Mouse (Mus musculus) erythroblast, embryonic 14.5 days (primary cell): ENCODE measurements around the gene Fbxw8. TPM values are rescaled to one million over a fixed set of nuclear protein-coding genes. Genes with fewer than 3 reads are reported as not detected.

Experiments
- H3K27me3 ChIP-seq: 2 replicates; pipeline ENCODE4 v1.6.1; 2012; ENCODE audit warnings: inconsistent platforms; ENCODE audit not compliant: control insufficient read depth
- H3K36me3 ChIP-seq: 2 replicates; pipeline ENCODE4 v1.6.1; 2012; ENCODE audit warnings: mild to moderate bottlenecking, inconsistent platforms; ENCODE audit not compliant: control insufficient read depth
- H3K4me1 ChIP-seq: 2 replicates; pipeline ENCODE4 v1.6.1; 2012; ENCODE audit warnings: inconsistent platforms; ENCODE audit not compliant: control insufficient read depth
- H3K4me3 ChIP-seq: replicated peaks from 2 replicates; pipeline ENCODE3; 2012; ENCODE audit warnings: moderate library complexity, mild to moderate bottlenecking, inconsistent platforms
- H3K9me3 ChIP-seq: 2 replicates; pipeline ENCODE4 v1.6.1; 2012; ENCODE audit warnings: low read length, inconsistent platforms, mixed read lengths; ENCODE audit not compliant: control insufficient read depth
- GATA1 ChIP-seq: IDR thresholded peaks from 2 replicates; pipeline ENCODE4 v1.6.1; 2012; ENCODE audit warnings: low read length, inconsistent platforms, mixed read lengths
- TAL1 ChIP-seq: IDR thresholded peaks from 3 replicates; pipeline ENCODE4 v1.6.1; 2012; ENCODE audit warnings: low read length, inconsistent platforms, mixed read lengths
- polyA plus RNA-seq: library from polyadenylated mRNA; stranded (reverse); fragments of >175 nt; gene quantifications from 2 replicates; pipeline ENCODE4 v1.2.3, GENCODE M21; 2012

Fbxw8 gene
- polyA plus RNA-seq, 1 experiment, result 1.4 TPM

DNA sequence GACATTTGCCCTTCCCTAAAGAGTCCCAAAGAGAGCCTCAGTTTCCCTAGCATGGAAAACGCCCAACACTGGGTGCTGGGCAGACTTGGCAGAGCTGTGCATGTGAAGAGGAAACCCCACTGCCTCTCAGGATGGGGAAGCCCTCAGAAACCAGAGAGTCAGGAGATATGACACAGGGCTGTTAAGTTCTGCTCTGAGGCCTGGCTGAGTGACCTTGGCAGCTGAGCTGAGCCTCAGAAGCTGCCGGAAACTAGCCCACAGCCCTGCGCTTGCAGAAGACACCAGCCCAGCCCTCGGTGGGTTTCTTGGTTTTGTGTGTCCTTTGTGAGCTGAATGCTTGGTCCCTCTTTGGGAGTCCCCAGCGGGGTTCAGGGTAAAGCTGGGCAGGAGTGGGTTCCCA lies 106.3 kb downstream of the Fbxw8 start:
- no peaks in the 10 kb centered on the region for H3K9me3 ChIP-seq
- TF ChIP-seq TAL1 (no peak), GATA1 (no peak)
- no peak overlapping the region for H3K4me3 ChIP-seq
- no peaks in the 10 kb centered on the region for H3K4me1 ChIP-seq
- H3K27me3 ChIP-seq, result no peaks in the 10 kb centered on the region
- H3K36me3 ChIP-seq, result no peaks in the 10 kb centered on the region

DNA sequence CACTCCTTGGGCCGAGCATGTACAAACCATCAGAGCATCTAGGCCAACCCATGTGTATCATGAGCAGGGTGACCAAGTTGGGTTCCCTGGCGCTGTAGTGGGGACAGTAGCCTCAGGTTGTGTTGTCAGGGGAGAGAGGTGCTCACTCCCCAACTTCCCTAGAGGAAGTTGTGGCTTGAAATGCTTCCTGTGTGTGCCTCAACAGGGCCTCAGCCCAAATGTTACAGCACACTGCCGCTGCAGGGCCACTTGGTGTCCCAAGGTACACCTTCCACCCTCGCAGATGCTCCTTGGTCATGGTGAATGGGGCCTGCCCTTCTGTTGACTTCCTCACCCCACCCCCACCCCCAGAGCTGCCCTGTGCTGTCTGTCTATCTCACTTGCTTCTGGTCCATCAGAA lies 106.9 kb downstream of the Fbxw8 start:
- Histone ChIP-seq H3K4me3 (no peak overlapping the region), H3K27me3 (no peaks in the 10 kb centered on the region), H3K36me3 (no peaks in the 10 kb centered on the region), H3K9me3 (no peaks in the 10 kb centered on the region), H3K4me1 (no peaks in the 10 kb centered on the region)
- TF ChIP-seq GATA1 (no peak), TAL1 (no peak)

GRCm38 (mm10) chr5:118047091-118047757 lies 108.0 kb downstream of the Fbxw8 start:
- Histone ChIP-seq H3K4me1 (no peaks in the 10 kb centered on the region), H3K9me3 (no peaks in the 10 kb centered on the region), H3K36me3 (no peaks in the 10 kb centered on the region), H3K4me3 (no peak overlapping the region), H3K27me3 (no peaks in the 10 kb centered on the region)
- TF ChIP-seq GATA1, result no peak
- TF ChIP-seq TAL1, result no peak

DNA sequence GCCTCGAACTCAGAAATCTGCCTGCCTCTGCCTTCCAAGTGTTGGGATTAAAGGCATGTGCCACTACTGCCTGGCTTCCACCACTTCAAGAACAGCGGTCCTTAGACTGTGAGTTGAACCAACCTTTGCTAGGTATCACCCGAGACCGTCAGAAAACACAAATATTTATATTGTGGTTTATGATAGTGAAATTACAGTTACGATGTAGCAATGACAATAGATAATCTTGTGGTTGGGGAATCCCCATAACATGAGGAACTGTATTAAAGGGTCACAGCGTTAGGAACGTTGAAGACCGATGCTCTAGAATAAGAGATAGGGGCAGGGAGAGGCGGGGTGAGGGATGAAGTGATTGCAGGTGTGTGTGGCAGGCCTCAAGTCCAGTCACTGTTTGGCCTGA lies 109.9 kb downstream of the Fbxw8 start:
- no peaks in the 10 kb centered on the region for H3K4me1 ChIP-seq
- H3K27me3 ChIP-seq, result no peaks in the 10 kb centered on the region
- H3K9me3 ChIP-seq, result no peaks in the 10 kb centered on the region
- no peak overlapping the region for H3K4me3 ChIP-seq
- no peaks in the 10 kb centered on the region for H3K36me3 ChIP-seq
- no peak for TF ChIP-seq TAL1
- TF ChIP-seq GATA1, result no peak

- TF ChIP-seq GATA1 (no peak), TAL1 (no peak)
- no peak overlapping the region for H3K4me3 ChIP-seq
- H3K4me1 ChIP-seq, result no peaks in the 10 kb centered on the region
- H3K27me3 ChIP-seq, result no peaks in the 10 kb centered on the region
- H3K36me3 ChIP-seq, result no peaks in the 10 kb centered on the region
- H3K9me3 ChIP-seq, result no peaks in the 10 kb centered on the region
Observed at GRCm38 (mm10) chr5:118044907-118045306, 110.4 kb downstream of the Fbxw8 start.

GRCm38 (mm10) chr5:118043761-118044160 lies 111.5 kb downstream of the Fbxw8 start:
- Histone ChIP-seq H3K27me3 (peaks cover 3% of the 10 kb centered on the region; the same call in 1 of the 2 replicates), H3K36me3 (no peaks in the 10 kb centered on the region)
- TF ChIP-seq GATA1, result no peak
- TF ChIP-seq TAL1, result no peak

DNA sequence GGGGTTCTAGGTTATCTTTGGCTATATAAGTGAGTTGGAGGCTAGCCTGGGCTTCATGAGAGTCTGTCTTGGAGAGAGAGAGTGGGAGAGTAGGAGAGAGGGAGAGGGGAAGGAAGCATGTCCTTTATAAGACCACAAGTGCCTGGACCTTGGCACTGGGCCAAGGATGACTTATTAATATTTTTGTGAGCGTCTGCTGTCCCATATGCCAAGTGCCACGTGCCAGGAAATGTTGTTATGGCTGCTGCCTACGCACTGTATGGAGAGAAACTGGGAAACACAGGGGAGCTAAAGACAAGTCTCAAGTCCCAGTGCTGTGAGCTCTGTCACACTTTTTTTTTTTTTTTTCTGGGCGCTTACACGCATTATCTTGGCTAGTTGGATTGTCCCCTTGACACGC lies 112.7 kb downstream of the Fbxw8 start:
- Histone ChIP-seq H3K4me1 (no peaks in the 10 kb centered on the region), H3K36me3 (no peaks in the 10 kb centered on the region), H3K27me3 (peaks cover 3% of the 10 kb centered on the region; the same call in 1 of the 2 replicates), H3K4me3 (no peak overlapping the region), H3K9me3 (no peaks in the 10 kb centered on the region)
- TF ChIP-seq GATA1 (no peak), TAL1 (no peak)

More at GRCm38 (mm10) chr5:118043761-118044160, 111.5 kb downstream of the Fbxw8 start:
- no peaks in the 10 kb centered on the region for H3K4me1 ChIP-seq
- no peak overlapping the region for H3K4me3 ChIP-seq
- no peaks in the 10 kb centered on the region for H3K9me3 ChIP-seq

DNA sequence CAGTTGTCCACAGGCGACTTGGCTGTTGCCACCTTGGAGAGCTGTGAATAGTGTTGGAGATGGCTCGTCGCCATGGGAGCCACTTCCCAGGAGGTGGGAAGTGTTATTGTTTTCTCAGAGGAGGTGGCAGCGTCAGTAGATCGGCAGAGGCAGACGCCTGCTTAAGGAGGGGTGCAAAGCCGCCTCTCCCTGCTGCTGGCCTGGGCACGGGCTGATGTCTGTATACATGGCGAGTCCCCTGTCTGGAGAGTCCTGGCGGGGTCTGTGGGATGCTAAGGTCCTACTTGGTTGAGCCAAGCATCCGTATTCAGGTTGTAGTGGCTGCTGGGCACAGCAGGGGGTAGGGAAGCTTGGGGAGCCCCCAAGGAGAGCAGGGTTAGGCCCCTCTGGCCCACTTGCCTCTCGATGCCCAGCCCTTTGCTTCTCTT lies 116.0 kb downstream of the Fbxw8 start:
- H3K9me3 ChIP-seq, result no peaks in the 10 kb centered on the region
- no peaks in the 10 kb centered on the region for H3K36me3 ChIP-seq
- no peaks in the 10 kb centered on the region for H3K4me1 ChIP-seq

GRCm38 (mm10) chr5:118037798-118038484 lies 117.3 kb downstream of the Fbxw8 start:
- H3K4me3 ChIP-seq, result no peak overlapping the region
- peaks cover 12% of the 10 kb centered on the region; the same call in 1 of the 2 replicates for H3K27me3 ChIP-seq
- no peaks in the 10 kb centered on the region for H3K36me3 ChIP-seq
- no peak for TF ChIP-seq TAL1
- TF ChIP-seq GATA1, result no peak
- H3K4me1 ChIP-seq, result no peaks in the 10 kb centered on the region
- no peaks in the 10 kb centered on the region for H3K9me3 ChIP-seq

More for the DNA sequence above, 116.0 kb downstream of the Fbxw8 start:
- peaks cover 12% of the 10 kb centered on the region; the same call in 1 of the 2 replicates for H3K27me3 ChIP-seq
- H3K4me3 ChIP-seq, result no peak overlapping the region
- no peak for TF ChIP-seq TAL1
- no peak for TF ChIP-seq GATA1
